Mouse (Mus musculus) granulocyte monocyte progenitor cell, adult 5-6 weeks (primary cell): ENCODE results near the gene Rara. TPM values are rescaled to one million over a fixed set of nuclear protein-coding genes. Genes with fewer than 3 reads are reported as not detected.
"Not testable (repeated sequence)": the region's sequence is repeated elsewhere in the genome, so short reads cannot be mapped to it uniquely, and the experiment has no call there.

Experiments used
- ATAC-seq: replicated peaks from 2 replicates; pipeline ENCODE4 v1.8.0; 2016; ENCODE audit warnings: mild to moderate bottlenecking, moderate TSS enrichment, inconsistent platforms; ENCODE audit not compliant: poor library complexity, severe bottlenecking
- total RNA-seq, 2 experiments: library from RNA; stranded (forward) in 1 of 2; stranded (reverse) in 1 of 2; fragments of 200-712, 200-1000 nt in 1 of 2; fragments of >200 nt in 1 of 2; fragmentation: Nextera tagmentation in 1 of 2; gene quantifications; 2 replicates each; pipeline ENCODE4 v1.2.3; 2014 to 2017

Rara gene
- 3.8 and 8.8 TPM in 2 replicates for total RNA-seq (2014; fragmentation: Nextera tagmentation)
- 1.9 and 3.1 TPM in 2 replicates for total RNA-seq (2017)

DNA sequence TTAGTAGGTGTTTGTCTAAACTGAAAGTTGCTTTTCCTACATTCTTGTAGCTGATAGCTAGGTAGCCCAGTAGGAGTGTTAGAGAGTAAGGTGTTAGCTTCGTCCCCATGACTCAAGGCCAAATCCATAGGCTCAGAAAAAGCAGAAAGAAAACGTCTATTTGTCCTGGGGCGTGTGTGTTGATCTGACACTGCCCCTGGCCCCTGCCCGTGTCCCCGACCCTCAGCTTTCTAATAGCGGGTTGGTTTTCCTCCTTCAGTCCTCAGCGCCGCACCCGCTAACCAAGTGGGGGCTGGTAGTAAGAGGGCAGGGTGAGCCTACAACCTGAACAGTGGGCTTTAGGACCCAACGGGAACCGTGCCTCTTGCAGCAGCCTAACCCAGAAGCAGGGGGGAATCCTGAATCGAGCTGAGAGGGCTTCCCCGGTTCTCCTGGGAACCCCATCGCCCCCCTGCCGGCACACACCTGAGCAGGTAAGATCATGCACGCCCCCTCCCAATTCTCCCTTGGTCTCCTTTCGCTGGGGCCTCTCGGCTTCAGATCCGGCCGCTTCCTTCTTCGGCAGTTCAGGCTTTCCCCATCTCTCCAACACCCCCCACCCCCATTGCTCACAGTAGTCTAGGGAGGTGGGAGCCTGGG lies at the start of gene Rara:
Rara (plus strand) TSS at position 381 of the 639 bp plus-strand sequence.
- ATAC-seq = no peak

DNA sequence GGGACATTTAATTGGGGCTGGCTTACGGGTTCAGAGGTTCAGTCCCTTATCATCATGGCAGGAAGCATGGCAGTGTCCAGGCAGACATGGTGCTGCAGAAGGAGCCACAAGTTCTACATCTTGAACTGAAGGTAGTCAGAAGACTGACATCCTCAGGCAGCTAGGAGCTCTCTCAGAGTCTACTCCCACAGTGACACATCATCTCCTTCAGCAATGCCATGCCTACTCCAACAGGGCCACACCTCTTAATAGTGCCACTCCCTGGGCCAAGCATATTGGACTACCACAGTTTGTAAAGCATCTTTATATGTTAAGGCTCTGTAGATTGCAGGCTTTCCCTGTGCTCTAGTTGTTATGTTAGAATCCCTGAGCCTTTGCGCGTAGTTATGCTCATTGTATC lies 39.9 kb upstream of the Rara start:
- ATAC-seq = no peak

DNA sequence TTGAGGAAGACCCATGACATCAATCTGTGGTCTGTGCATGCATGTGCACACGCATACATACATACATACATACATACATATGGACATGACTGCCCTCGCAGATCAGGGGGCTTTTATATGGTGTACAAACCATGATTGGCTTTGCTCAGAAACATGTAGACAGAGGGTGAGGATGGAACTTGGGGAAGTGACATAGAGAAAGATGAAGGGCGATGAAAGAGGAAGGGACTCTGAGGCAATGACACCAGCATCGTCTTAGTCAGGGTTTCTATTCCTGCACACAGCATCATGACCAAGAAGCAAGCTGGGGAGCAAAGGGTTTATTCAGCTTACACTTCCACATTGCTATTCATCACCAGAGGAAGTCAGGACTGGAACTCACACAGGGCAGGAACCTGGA lies 38.5 kb upstream of the Rara start:
- ATAC-seq = peak; percentile 72

- ATAC-seq = no peak
These were observed 37.6 kb upstream of the Rara start for GRCm38 (mm10) chr11:98889977-98890376.

- ATAC-seq = no peak
These were observed 35.2 kb upstream of the Rara start for GRCm38 (mm10) chr11:98892426-98892825.

DNA sequence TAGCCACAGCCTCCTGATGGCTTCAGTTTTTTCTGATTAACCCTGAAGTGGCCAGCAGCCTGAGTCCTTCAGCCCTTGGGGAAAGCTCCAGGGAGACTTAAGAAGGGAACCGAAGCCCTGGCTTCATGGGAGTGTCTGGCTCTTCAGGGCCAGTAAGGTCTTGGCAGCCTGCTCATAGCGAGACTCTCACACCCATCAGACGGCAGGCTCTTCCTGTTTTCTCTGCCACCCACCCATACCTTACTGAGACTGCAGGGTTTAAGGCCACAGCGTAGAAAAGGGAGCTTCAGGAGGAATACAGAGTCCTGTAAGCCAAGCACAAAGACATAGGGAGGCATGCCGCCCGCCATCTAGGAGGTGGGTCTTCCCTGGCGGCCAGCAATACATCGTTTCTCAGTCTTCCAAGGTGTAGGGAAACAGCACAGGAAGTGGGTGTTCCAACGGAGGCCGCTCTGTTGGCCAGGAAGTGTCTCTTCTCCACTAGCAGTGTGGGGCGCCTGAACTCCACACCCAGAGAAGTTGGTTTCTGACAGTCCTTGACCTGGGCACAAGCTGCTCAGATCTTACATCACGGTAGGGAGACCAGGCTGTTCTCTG lies 27.0 kb upstream of the Rara start:
- peak; percentile 83 for ATAC-seq

GRCm38 (mm10) chr11:98902621-98903245 lies 24.9 kb upstream of the Rara start:
- ATAC-seq = no peak

DNA sequence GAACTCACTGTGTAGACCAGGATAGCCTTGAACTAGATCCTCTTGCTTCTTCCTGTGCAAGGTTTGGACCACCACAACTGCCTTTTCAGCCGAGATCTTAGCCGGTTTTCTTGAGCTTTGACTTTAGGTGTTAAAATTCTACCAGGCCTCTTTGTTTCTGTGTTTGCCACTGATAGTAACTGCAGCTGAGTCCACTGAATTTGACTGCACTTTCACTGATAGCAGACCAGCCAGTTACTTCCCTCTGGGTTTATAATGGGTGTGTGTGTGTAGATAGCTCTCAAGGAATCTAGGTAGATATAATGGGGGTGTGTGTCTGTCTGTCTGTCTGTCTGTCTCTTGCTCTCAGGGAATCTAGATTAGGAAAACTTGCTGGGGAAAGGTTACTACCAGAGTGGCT lies 23.0 kb upstream of the Rara start:
- ATAC-seq = no peak

DNA sequence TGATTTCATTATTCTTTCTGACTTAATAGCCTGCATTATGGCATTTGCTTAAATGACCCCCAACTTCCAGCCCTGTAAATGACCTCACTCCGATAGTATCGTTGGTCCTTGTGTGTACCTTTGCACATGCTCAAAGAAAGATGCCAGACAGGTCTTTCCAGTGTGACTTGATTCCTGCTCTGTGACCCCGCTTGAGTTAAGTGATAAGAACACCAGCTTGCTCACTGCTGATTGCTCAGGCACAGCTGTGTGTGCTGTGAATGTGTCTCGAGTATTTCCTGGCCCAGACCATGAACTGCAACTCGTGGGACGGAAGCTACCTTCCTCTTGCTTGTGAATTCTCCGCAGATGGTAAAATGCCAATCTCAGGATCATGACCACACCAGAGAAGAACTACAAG lies 22.6 kb upstream of the Rara start:
- ATAC-seq = no peak

- no peak for ATAC-seq
These were observed 22.0 kb upstream of the Rara start for GRCm38 (mm10) chr11:98905583-98905982.

DNA sequence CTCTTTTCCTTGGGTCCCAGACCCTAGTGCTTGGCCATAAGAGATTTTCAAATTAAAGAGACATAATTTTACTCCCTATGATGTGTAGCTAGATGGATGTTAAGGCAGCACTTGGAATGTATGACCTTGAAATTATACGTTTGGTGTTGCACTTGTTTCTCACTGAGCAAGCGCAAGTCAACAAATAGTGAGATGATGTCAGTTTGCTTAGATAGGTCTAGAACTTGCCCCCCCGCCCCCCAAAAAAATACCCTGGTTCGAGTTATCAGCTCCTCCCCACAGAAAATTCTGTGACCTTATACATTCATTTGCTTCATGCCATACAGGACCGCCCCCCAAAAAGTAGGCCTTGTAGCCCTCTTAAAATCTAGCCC lies 20.6 kb upstream of the Rara start:
- no peak for ATAC-seq

DNA sequence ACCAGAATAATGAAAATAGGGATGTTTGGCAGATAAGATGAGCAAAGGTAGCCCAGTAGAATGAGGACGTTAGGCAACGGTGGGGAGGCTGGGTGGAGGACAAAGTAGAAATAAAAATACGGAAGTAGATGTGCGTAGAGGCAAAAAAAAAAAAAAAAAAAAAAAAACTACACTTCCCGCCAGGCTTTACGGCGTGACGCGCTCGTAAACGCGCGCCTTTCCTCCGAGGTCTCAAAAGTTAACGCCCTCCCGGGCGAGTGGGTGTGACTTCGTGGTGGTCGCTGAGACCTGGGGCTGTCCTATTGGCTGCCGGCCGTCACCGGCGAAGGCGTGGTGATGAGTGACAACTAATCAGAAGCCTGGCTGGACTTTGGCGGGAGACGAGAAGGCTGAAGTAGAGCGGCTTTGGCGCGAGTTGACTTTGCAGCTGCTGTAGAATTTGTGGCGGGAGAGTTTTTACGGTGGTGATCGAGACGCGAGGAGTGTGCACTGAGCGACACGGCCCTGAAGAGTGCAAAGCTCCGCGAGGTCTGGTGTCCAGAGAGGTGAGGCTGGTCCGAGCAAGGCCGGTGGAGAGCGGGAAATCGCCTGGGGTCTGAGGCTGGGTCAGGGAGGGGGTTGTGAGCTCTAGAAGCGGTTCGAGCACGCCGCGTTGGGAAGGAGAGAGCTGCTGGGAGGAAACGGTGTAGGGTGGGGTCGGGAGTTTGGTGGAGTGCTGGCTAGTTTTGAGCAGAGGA lies 20.0 kb upstream of the Rara start, which contains the start of gene Cdc6:
Cdc6 (plus strand) TSS at position 365 of the 737 bp plus-strand sequence.
- peak; percentile 96 for ATAC-seq

GRCm38 (mm10) chr11:98909654-98910053 lies 18.0 kb upstream of the Rara start:
- no peak for ATAC-seq

GRCm38 (mm10) chr11:98910415-98910814 lies 17.2 kb upstream of the Rara start:
- no peak for ATAC-seq

DNA sequence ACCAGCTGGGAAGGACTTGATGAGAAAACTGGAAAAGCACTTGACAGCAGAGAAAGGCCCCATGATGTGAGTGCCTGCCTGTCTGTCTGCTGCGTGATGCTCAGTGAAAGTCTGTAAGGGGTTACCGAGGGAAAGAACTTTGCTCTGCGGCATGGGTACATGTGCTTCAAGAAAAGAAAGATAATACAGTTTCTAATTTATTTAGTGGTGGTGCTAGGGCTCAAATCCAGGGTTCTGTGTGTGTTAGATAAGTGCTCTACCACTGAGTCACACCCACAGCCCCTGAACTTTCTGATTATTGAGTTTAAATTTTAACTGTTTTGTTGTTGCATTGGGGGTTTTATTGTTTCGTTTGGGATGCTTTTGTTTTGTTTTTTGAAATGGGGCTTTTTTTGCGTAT lies 16.1 kb upstream of the Rara start:
- no peak for ATAC-seq

DNA sequence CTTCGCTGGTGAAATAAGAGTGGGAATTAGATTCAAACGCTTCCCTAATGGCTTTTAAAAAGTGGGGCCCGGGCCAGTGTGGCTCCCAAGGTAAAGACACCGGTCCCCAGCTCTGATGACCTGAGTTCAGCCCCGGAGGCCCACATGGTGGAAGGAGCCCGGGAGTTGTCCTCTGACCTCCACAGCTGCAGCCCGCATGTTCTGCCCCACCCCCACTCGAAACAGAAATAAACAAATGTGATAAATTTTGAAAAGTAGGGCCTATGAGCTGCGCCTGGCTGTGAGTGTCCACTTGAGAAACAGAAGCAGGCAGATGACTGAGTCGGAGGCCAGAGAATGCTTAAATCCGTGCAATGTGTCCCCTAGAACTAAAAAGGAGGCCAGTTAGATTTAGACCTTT lies 13.4 kb upstream of the Rara start:
- ATAC-seq = no peak

DNA sequence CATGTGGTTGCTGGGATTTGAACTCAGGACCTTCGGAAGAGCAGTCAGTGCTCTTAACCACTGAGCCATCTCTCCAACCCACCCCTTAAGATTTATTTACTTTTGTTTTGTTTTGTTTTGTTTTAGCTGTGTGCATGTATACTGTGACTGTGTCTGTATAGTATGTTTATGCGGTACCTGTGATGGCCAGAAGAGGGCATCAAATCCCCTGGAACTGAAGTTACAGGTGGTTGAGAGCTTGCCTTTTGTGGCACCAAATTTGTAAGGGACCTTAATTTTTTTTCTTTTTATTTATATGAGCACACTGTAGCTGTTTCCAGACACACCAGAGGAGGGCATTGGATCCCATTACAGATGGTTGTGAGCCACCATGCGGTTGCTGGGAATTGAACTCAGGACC lies 11.2 kb upstream of the Rara start:
- not testable (repeated sequence) for ATAC-seq

DNA sequence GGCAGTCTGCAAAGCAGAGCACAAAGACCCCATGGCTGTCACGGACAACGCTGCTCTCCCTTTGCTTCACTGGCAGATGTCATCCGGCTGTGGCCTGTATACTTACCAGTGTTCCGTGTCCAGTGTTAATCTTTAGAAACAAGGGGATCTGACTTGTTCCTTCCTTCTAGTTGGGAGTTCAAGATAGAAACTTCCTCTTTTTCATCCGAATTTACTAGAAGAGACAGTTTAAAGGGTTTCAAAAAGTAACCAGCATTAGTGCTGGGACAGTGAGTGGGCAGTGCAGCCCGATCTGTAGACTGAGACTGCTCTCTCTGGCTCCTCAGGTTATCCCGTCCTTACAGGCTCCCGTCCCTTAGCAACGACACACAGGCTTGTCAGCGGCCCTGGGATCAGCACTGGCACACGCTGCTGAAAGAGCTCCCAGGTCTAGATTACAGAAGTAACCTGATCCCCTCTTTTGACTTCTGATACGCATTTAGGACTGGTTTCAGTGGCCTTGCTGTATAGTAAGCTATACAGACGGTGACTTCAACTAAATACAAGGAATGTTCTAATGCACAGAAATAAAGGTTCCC lies 10.1 kb upstream of the Rara start:
- peak; percentile 15 for ATAC-seq

DNA sequence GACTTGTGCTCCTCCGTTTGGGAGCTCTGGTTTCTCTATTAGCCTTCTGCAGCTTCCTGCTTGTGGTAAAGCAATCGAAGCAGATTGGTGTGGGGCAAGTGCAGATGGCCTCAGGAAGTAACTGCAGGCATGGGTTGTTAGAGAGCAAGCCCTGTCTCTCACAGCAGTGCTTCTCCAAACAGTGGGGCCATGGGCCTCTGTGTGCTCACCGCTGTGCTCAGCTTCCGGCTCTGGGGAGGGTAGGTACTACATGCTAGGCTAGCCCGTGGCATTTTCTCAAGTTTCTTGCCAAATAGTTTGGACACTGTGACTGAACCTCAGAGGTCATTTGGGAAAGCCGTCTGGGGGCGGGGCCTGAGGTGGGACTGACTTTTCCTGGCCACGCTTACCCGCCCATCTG lies 9.4 kb upstream of the Rara start:
- peak; percentile 93 for ATAC-seq

DNA sequence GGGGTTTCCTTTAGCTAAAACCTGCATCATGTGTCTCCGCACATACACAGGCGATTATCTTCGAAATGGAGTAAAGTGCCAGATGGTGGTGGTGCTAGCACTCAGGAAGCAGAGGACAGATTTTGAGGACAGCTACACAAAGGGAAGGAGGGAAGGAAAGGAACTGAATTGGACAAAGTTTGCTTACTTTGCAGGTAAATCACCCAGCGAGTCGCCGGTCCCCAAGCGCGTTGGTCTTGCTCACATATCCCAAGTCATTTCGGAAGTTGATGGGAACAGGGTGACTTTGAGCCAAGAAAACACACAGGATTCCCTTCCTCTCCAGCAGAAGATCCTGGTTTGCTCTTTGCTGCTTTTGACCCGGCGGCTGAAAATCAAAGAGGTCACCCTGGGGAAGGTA lies 8.6 kb upstream of the Rara start:
- ATAC-seq = no peak

GRCm38 (mm10) chr11:98921813-98922212 lies 5.8 kb upstream of the Rara start:
- not testable (repeated sequence) for ATAC-seq
